Comparison of ENCODE assay signal across 29 mouse cellular contexts in genomic region chr3:125887109-125887508, GRCm38 (mm10). TPM values are rescaled to one million over a fixed set of nuclear protein-coding genes. Genes with fewer than 3 reads are reported as not detected.
"Had no signal": no experiment of that assay in that cellular context is flagged by ENCODE, and none has a peak within 500 bp of the region (broad histone marks: within the 10 kb centered on the region; RNA-seq: fewer than 3 reads in every experiment).

No protein-coding gene starts in this region.

- ATAC-seq: forebrain, embryonic 13.5 days; forebrain, embryonic 14.5 days; forebrain, embryonic 15.5 days; forebrain, embryonic 16.5 days; forebrain, postnatal 0 days had no signal

- H3K4me2 ChIP-seq: embryonic facial prominence, embryonic 12.5 days; embryonic facial prominence, embryonic 13.5 days; embryonic facial prominence, embryonic 15.5 days; forebrain, embryonic 12.5 days; forebrain, embryonic 13.5 days; forebrain, embryonic 15.5 days had no signal

- H3K27me3 ChIP-seq: embryonic facial prominence, embryonic 12.5 days; embryonic facial prominence, embryonic 13.5 days; embryonic facial prominence, embryonic 15.5 days; forebrain, embryonic 12.5 days; forebrain, embryonic 13.5 days; forebrain, embryonic 15.5 days had no signal

- H3K36me3 ChIP-seq: embryonic facial prominence, embryonic 10.5 days; embryonic facial prominence, embryonic 12.5 days; embryonic facial prominence, embryonic 13.5 days; embryonic facial prominence, embryonic 15.5 days; forebrain, embryonic 10.5 days; forebrain, embryonic 12.5 days; forebrain, embryonic 15.5 days had no signal

- H3K27ac ChIP-seq: embryonic facial prominence, embryonic 10.5 days; embryonic facial prominence, embryonic 12.5 days; embryonic facial prominence, embryonic 13.5 days; embryonic facial prominence, embryonic 15.5 days; forebrain, embryonic 10.5 days; forebrain, embryonic 12.5 days; forebrain, embryonic 13.5 days; forebrain, embryonic 15.5 days; gastrocnemius, adult 2 months; heart, adult 2 months had no signal

- DNase-seq: cerebellum, adult 2 months; cerebellum, adult 8-10 months; cerebellum, adult 9-10 months; cerebellum, adult 9-11 months; cerebellum, postnatal 10 days; cerebellum, postnatal 14 days; cerebellum, postnatal 36 days; embryo, embryonic 11 days; forebrain, postnatal 0 days; gastrocnemius, adult 2 months; gastrocnemius, postnatal 10 days; gastrocnemius, postnatal 14 days; gastrocnemius, postnatal 25 days; gastrocnemius, postnatal 36 days; heart, adult 11 months; heart, adult 18-20 months; heart, adult 2 months had no signal

- H3K9ac ChIP-seq: embryonic facial prominence, embryonic 12.5 days; embryonic facial prominence, embryonic 13.5 days; embryonic facial prominence, embryonic 15.5 days; forebrain, embryonic 12.5 days; forebrain, embryonic 13.5 days; forebrain, embryonic 15.5 days; forebrain, postnatal 0 days had no signal

- H3K4me3 ChIP-seq: embryonic facial prominence, embryonic 10.5 days; embryonic facial prominence, embryonic 12.5 days; embryonic facial prominence, embryonic 13.5 days; embryonic facial prominence, embryonic 15.5 days; erythroblast, embryonic 14.5 days; forebrain, embryonic 10.5 days; forebrain, embryonic 12.5 days; forebrain, embryonic 13.5 days; forebrain, embryonic 15.5 days; gastrocnemius, adult 2 months; heart, adult 2 months had no signal

- H3K9me3 ChIP-seq: embryonic facial prominence, embryonic 10.5 days; embryonic facial prominence, embryonic 12.5 days; embryonic facial prominence, embryonic 13.5 days; embryonic facial prominence, embryonic 15.5 days; forebrain, embryonic 10.5 days; forebrain, embryonic 12.5 days; forebrain, embryonic 13.5 days; forebrain, embryonic 15.5 days had no signal

- H3K4me1 ChIP-seq: embryonic facial prominence, embryonic 10.5 days; embryonic facial prominence, embryonic 12.5 days; embryonic facial prominence, embryonic 13.5 days; embryonic facial prominence, embryonic 15.5 days; forebrain, embryonic 13.5 days; forebrain, embryonic 15.5 days had no signal

RNA-seq across cellular contexts. Expression of gene Ugt8a, which starts 51.3 kb away (rescaled TPM):
- polyA plus RNA-seq: erythroblast, embryonic 14.5 days; gonadal fat pad, adult 2 months had no signal
